ENCODE assay signal across 8 mouse cellular contexts in the genomic region with DNA sequence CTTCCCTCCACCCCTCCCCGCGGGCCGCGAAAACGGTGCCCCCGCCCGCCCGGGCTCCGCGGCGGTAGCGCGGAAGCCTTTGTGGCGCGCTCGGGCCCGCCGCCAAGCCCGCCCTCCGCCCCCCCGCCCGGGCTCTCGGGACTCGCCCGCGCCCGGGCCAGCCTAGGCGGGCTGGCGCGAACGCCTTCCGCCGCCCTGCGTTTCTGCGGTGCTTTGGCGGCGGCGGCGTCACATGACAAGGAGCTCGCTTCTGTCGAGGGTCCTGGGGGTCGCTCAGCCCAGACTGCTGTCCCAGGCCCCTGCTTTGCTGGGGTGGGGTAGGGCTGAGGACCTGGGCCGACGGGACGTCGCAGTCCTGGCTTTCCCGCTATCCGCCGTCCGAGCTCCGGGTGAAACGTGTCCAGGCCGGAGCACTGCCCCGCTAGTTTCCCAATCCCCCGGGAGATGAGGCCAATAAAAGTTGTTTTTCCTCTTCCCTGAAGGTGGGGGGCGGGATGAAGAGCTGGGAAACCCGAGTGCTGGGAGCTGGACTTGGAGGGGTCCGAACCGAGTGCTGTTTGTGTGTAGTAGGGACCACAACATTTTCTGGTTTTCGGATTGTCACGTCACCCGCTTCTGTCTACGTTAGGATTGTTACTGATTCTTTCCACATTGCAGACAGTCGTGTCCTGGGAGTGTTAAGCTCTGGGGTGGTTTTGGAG. TPM values are rescaled to one million over a fixed set of nuclear protein-coding genes. Genes with fewer than 3 reads are reported as not detected.
DNase-seq lines count a peak whose midpoint lies in the region; ATAC-seq and TF ChIP-seq lines count a peak whose summit lies in the region.

No protein-coding gene starts in this region.

- H3K9ac ChIP-seq in MEL (ENCODE audit: control insufficient read depth, low read depth, low read length, poor library complexity, severe bottlenecking) = peak overlapping the region; percentile 93
- H3K9ac ChIP-seq in hindbrain, embryonic 12.5 days = peak overlapping the region; percentile 95
- H3K9ac ChIP-seq in lung, embryonic 16.5 days (ENCODE audit: low read length) = peak overlapping the region; percentile 94

- no peaks in the 10 kb centered on the region for H3K9me3 ChIP-seq in MEL (replicated peaks; ENCODE audit: insufficient read depth, low read length)
- H3K9me3 ChIP-seq in hindbrain, embryonic 12.5 days (replicated peaks) = no peaks in the 10 kb centered on the region
- no peaks in the 10 kb centered on the region for H3K9me3 ChIP-seq in lung, embryonic 16.5 days (ENCODE audit: control insufficient read depth, low read length)

- TF ChIP-seq POLR2A in MEL (IDR thresholded peaks at IDR 0.05; ENCODE audit: control insufficient read depth in 1 of 2, insufficient read depth in 1 of 2, low read depth in 1 of 2, low read length in 2 of 2, poor library complexity in 1 of 2) = peak; percentile 36 to 74; a peak in 3 of 4 replicates

- H3K36me3 ChIP-seq in MEL (ENCODE audit: control insufficient read depth in 1 of 2, insufficient read depth in 2 of 2, low read length in 2 of 2) = peaks cover 0 to 38% of the 10 kb centered on the region in 2 experiments; a peak in 3 of 4 replicates
- H3K36me3 ChIP-seq in hindbrain, embryonic 12.5 days = no peaks in the 10 kb centered on the region
- no peaks in the 10 kb centered on the region for H3K36me3 ChIP-seq in lung, embryonic 16.5 days (ENCODE audit: control insufficient read depth, insufficient read depth, low read length)

- peak; percentile 70 for DNase-seq in MEL (ENCODE audit: low read depth, low spot score)
- DNase-seq in cerebellum, adult 8-10 months = peak; percentile 67
- DNase-seq in forelimb bud, embryonic 11.5 days (ENCODE audit: low read depth, low spot score) = peak; percentile 63
- DNase-seq in layer of hippocampus, postnatal 10 days (ENCODE audit: low spot score in 2 of 2) = peak; percentile 61 to 72
- peak; percentile 45 for DNase-seq in ovary, adult 18-20 months (ENCODE audit: low spot score)
- DNase-seq in thymus, postnatal 0 days (ENCODE audit: low spot score) = peak; percentile 68

- 0 out of 4 replicates have a peak, but pooled peaks of 1 of the 2 experiments have one; percentile 13 for TF ChIP-seq EP300 in MEL (IDR thresholded peaks at IDR 0.05; ENCODE audit: low read depth in 1 of 2, low read length in 2 of 2)

- peak; percentile 32 for ATAC-seq in hindbrain, embryonic 12.5 days (ENCODE audit: low FRiP score)
- ATAC-seq in lung, embryonic 16.5 days (ENCODE audit: low read depth) = peak; percentile 49

- H3K79me2 ChIP-seq in MEL (ENCODE audit: control insufficient read depth, insufficient read depth, low read length, poor library complexity) = peaks cover 43% of the 10 kb centered on the region

- H3K27me3 ChIP-seq in MEL (ENCODE audit: control insufficient read depth in 1 of 2, insufficient read depth in 2 of 2, low read length in 2 of 2) = no peaks in the 10 kb centered on the region
- no peaks in the 10 kb centered on the region for H3K27me3 ChIP-seq in hindbrain, embryonic 12.5 days
- H3K27me3 ChIP-seq in lung, embryonic 16.5 days (ENCODE audit: control insufficient read depth, insufficient read depth, low read depth, low read length) = no peaks in the 10 kb centered on the region

- peaks cover 14 to 18% of the 10 kb centered on the region in 2 experiments for H3K4me1 ChIP-seq in MEL (ENCODE audit: control insufficient read depth in 1 of 2, insufficient read depth in 2 of 2, low read length in 2 of 2)
- peaks cover 21% of the 10 kb centered on the region for H3K4me1 ChIP-seq in hindbrain, embryonic 12.5 days
- H3K4me1 ChIP-seq in lung, embryonic 16.5 days (replicated peaks; ENCODE audit: control insufficient read depth, insufficient read depth, low read length) = peaks cover 18% of the 10 kb centered on the region

- peak overlapping the region; percentile 67 for H3K4me2 ChIP-seq in hindbrain, embryonic 12.5 days (replicated peaks)
- peak overlapping the region; percentile 70 for H3K4me2 ChIP-seq in lung, embryonic 16.5 days (ENCODE audit: low read depth, low read length)

- WGBS in hindbrain, embryonic 12.5 days = under 1% methylated on average over 45 of the region's 64 CpGs
- WGBS in lung, embryonic 16.5 days = under 1% methylated on average over 44 of the region's 64 CpGs

- H3K4me3 ChIP-seq in MEL (ENCODE audit: control insufficient read depth in 1 of 2, insufficient read depth in 1 of 2, low read depth in 2 of 2, low read length in 2 of 2) = peak overlapping the region; percentile 93 to 94
- H3K4me3 ChIP-seq in hindbrain, embryonic 12.5 days = peak overlapping the region; percentile 82
- H3K4me3 ChIP-seq in lung, embryonic 16.5 days (ENCODE audit: low read length) = peak overlapping the region; percentile 80

- TF ChIP-seq RAD21 in MEL (IDR thresholded peaks at IDR 0.05; ENCODE audit: low read depth, low read length) = no peak

- TF ChIP-seq CTCF in MEL (IDR thresholded peaks at IDR 0.05 in 2 of 3, conservative IDR thresholded peaks at IDR 0.05 in 1 of 3; ENCODE audit: control insufficient read depth in 1 of 3, insufficient read depth in 1 of 3, low read depth in 2 of 3, low read length in 3 of 3, poor library complexity in 1 of 3, severe bottlenecking in 1 of 3) = no peak

- H3K27ac ChIP-seq in MEL (ENCODE audit: control insufficient read depth, low read depth, low read length) = peak overlapping the region; percentile 88
- peak overlapping the region; percentile 99 for H3K27ac ChIP-seq in hindbrain, embryonic 12.5 days
- peak overlapping the region; percentile 100 for H3K27ac ChIP-seq in lung, embryonic 16.5 days (ENCODE audit: low read length)

TF ChIP-seq in MEL, 35 proteins besides CTCF, POLR2A, EP300 and RAD21 (continues in another document):
- TF ChIP-seq ELF1 (IDR thresholded peaks at IDR 0.05; ENCODE audit: low read depth, low read length) = no peak
- no peak for TF ChIP-seq MEF2A (IDR thresholded peaks at IDR 0.05; ENCODE audit: extremely low read depth, insufficient replicate concordance, low read depth, low read length, poor library complexity, severe bottlenecking)
- 0 out of 2 replicates have a peak, but pooled peaks have one; percentile 27 for TF ChIP-seq NELFE (IDR thresholded peaks at IDR 0.05; ENCODE audit: low read depth, low read length)
- TF ChIP-seq MAX (IDR thresholded peaks at IDR 0.05; ENCODE audit: low read length) = peak; percentile 8; the same call in 1 of the 2 replicates
- peak; percentile 15; the same call in 1 of the 2 replicates for TF ChIP-seq TCF12 (IDR thresholded peaks at IDR 0.05; ENCODE audit: low read depth, low read length)
- 0 out of 2 replicates have a peak, but pooled peaks have one; percentile 9 for TF ChIP-seq ZMIZ1 (IDR thresholded peaks at IDR 0.05; ENCODE audit: low read depth, low read length)
- no peak for TF ChIP-seq NRF1 (IDR thresholded peaks at IDR 0.05; ENCODE audit: insufficient read depth, low read depth, low read length, poor library complexity, severe bottlenecking)
- no peak for TF ChIP-seq HCFC1 (IDR thresholded peaks at IDR 0.05; ENCODE audit: low read depth, low read length)
- TF ChIP-seq POLR2AphosphoS5 (IDR thresholded peaks at IDR 0.05; ENCODE audit: borderline replicate concordance, low read depth, low read length) = no peak
- peak; percentile 51 for TF ChIP-seq SIN3A (IDR thresholded peaks at IDR 0.05; ENCODE audit: low read length)
- no peak for TF ChIP-seq CHD1 (IDR thresholded peaks at IDR 0.05; ENCODE audit: low read depth, low read length)
- no peak for TF ChIP-seq GATA1 (IDR thresholded peaks at IDR 0.05; ENCODE audit: low read depth, low read length)
- TF ChIP-seq USF2 (IDR thresholded peaks at IDR 0.05; ENCODE audit: borderline replicate concordance in 1 of 2, insufficient read depth in 1 of 2, low read depth in 1 of 2, low read length in 2 of 2) = no peak
- no peak for TF ChIP-seq SMC3 (IDR thresholded peaks at IDR 0.05; ENCODE audit: low read depth, low read length)
- no peak for TF ChIP-seq RCOR1 (IDR thresholded peaks at IDR 0.05; ENCODE audit: low read depth, low read length)
- TF ChIP-seq MXI1 (IDR thresholded peaks at IDR 0.05; ENCODE audit: low read depth, low read length) = peak; percentile 72; the same call in 1 of the 2 replicates
- no peak for TF ChIP-seq E2F4 (IDR thresholded peaks at IDR 0.05; ENCODE audit: borderline replicate concordance, low read depth, low read length)
- no peak for TF ChIP-seq TBP (IDR thresholded peaks at IDR 0.05; ENCODE audit: low read depth, low read length)
- no peak for TF ChIP-seq JUND (IDR thresholded peaks at IDR 0.05; ENCODE audit: low read depth, low read length)
- TF ChIP-seq ZKSCAN1 (IDR thresholded peaks at IDR 0.05; ENCODE audit: low read depth, low read length) = no peak
- TF ChIP-seq ZC3H11A (IDR thresholded peaks at IDR 0.05; ENCODE audit: low read depth, low read length) = no peak
- TF ChIP-seq USF1 (IDR thresholded peaks at IDR 0.05; ENCODE audit: low read depth, low read length) = peak; percentile 76
- TF ChIP-seq TAL1 (IDR thresholded peaks at IDR 0.05; ENCODE audit: low read length) = no peak
- peak; percentile 40; the same call in 1 of the 2 replicates for TF ChIP-seq MAZ (IDR thresholded peaks at IDR 0.05; ENCODE audit: low read depth, low read length)
- TF ChIP-seq MYC (IDR thresholded peaks at IDR 0.05; ENCODE audit: low read depth, low read length) = no peak
- no peak for TF ChIP-seq CHD2 (IDR thresholded peaks at IDR 0.05; ENCODE audit: low read length)
- 0 out of 2 replicates have a peak, but pooled peaks have one; percentile 34 for TF ChIP-seq POLR2AphosphoS2 (IDR thresholded peaks at IDR 0.05; ENCODE audit: low read length)
- TF ChIP-seq MAFK (IDR thresholded peaks at IDR 0.05; ENCODE audit: borderline replicate concordance, low read depth, low read length) = no peak
- TF ChIP-seq UBTF (IDR thresholded peaks at IDR 0.05; ENCODE audit: borderline replicate concordance, insufficient read depth, low read depth, low read length) = no peak
- TF ChIP-seq ETS1 (IDR thresholded peaks at IDR 0.05; ENCODE audit: low read depth, low read length) = 0 out of 2 replicates have a peak, but pooled peaks have one; percentile 17
- TF ChIP-seq BHLHE40 (IDR thresholded peaks at IDR 0.05; ENCODE audit: borderline replicate concordance, low read depth, low read length) = no peak

RNA-seq across cellular contexts. Expression of a gene that starts 46.6 kb away (rescaled TPM):
- total RNA-seq in MEL (2012; rRNA removed) = 30.1 and 33.6 TPM in 2 replicates
- polyA plus RNA-seq in MEL (2012; ENCODE audit: insufficient read depth in 1 of 2, insufficient read length in 2 of 2, low read depth in 1 of 2, low replicate concordance in 2 of 2, missing spikeins in 1 of 2) = 10 to 100 TPM in 1 of 2 experiments, not detected in 1; 41.7 TPM
- polyA plus RNA-seq in hindbrain, embryonic 12.5 days (2016; fragmentation: Nextera tagmentation; extraction: Ambion mirVana) = 58.1 and 60.0 TPM in 2 replicates
- 10 to 100 TPM; 39.1 to 53.4 TPM for total RNA-seq in layer of hippocampus, postnatal 10 days (2021)
- polyA plus RNA-seq in lung, embryonic 16.5 days (2015; fragmentation: Nextera tagmentation; extraction: Ambion mirVana) = 39.1 and 40.0 TPM in 2 replicates
- 72.9 and 82.1 TPM in 2 replicates for polyA plus RNA-seq in thymus, postnatal 0 days (2015; fragmentation: Nextera tagmentation; extraction: Ambion mirVana)

Comparison
In these comparisons a context has a peak if more than half of its experiments do, and no peak if none do; other contexts are left out.
1. Peak in every context shown above with its lines: DNase-seq, ATAC-seq, H3K4me3 ChIP-seq and H3K27ac ChIP-seq.